ENCODE assay signal across 8 mouse cellular contexts in the genomic region with DNA sequence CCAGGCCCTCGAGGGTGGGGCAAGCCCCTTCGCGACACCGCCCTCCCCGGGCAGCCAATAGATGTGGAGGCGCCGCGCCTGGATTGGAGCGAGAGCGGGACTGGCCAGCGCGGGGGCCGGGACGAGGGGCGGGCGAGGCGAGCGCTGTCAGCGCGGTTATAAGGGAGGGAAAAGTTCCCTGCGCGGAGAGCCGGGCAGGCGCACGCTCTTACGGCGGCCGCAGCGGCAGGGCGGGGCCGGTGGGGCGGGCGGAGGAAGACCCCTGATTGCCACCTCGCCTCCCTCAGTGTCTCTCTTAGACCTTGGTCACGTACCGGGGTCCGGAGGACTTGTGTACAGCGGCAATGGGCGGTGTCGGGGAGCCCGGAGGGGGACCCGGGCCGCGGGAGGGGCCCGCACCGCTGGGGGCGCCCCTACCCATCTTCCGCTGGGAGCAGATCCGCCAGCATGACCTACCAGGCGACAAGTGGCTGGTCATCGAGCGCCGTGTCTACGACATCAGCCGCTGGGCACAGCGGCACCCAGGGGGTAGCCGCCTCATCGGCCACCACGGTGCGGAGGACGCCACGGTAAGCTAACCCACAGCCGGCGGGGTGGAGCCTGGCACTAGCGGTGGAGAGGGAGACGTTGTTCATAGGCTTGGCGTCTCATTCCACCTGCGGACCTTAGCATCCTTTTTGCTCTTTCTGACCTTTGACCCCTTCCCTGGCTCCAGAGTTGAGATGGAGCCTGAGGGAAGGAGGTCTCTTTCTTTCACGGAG. TPM values are rescaled to one million over a fixed set of nuclear protein-coding genes. Genes with fewer than 3 reads are reported as not detected.
DNase-seq lines count a peak whose midpoint lies in the region; ATAC-seq lines count a peak whose summit lies in the region.

TSS of gene Fads3 (plus strand) at position 182 of the 761 bp plus-strand sequence.

- under 1% methylated on average over 48 of the region's 69 CpGs for WGBS in hindbrain, embryonic 16.5 days

- peak within 1 kb of the TSS; percentile 75 for H3K4me3 ChIP-seq in hindbrain, embryonic 16.5 days (ENCODE audit: low read length)

- H3K9me3 ChIP-seq in hindbrain, embryonic 16.5 days (ENCODE audit: control insufficient read depth, low read length), result no peaks in the 10 kb centered on the region

- H3K27ac ChIP-seq in hindbrain, embryonic 16.5 days (ENCODE audit: low read depth, low read length), result peak within 1 kb of the TSS; percentile 70

- DNase-seq in adrenal gland, adult (ENCODE audit: inconsistent age in 2 of 2, low spot score in 1 of 2), result peak; percentile 88 to 89
- peak; percentile 86 for DNase-seq in embryo, embryonic 10 days (ENCODE audit: low spot score)
- peak; percentile 82 for DNase-seq in gastrocnemius, postnatal 10 days
- peak; percentile 60 to 91 for DNase-seq in left cerebral cortex, postnatal 10 days (ENCODE audit: extremely low spot score in 1 of 2, low spot score in 2 of 2)
- DNase-seq in right cerebral cortex, adult 2 months (ENCODE audit: low spot score in 2 of 2), result peak; percentile 72 to 74
- DNase-seq in urinary bladder, postnatal 25 days (ENCODE audit: low spot score), result peak; percentile 78

- peak; percentile 92 for ATAC-seq in hindbrain, embryonic 16.5 days
- ATAC-seq in megakaryocyte, adult 5-6 weeks (ENCODE audit: poor library complexity, severe bottlenecking), result peak; percentile 51

- intact Hi-C loops in left cerebral cortex, postnatal 10 days (cut with DNase I), result no loop called here

- no peaks in the 10 kb centered on the region for H3K36me3 ChIP-seq in hindbrain, embryonic 16.5 days (ENCODE audit: control insufficient read depth, insufficient read depth, low read length)

- peaks cover 12% of the 10 kb centered on the region for H3K4me1 ChIP-seq in hindbrain, embryonic 16.5 days (ENCODE audit: control insufficient read depth, insufficient read depth, low read depth, low read length)

- 0 out of 2 replicates have a peak, but pooled peaks cover 2% of the 10 kb centered on the region for H3K27me3 ChIP-seq in hindbrain, embryonic 16.5 days (replicated peaks; ENCODE audit: control insufficient read depth, insufficient read depth, low read length)

- peak within 1 kb of the TSS; percentile 89 for H3K9ac ChIP-seq in hindbrain, embryonic 16.5 days (ENCODE audit: low read depth, low read length)

- peak within 1 kb of the TSS; percentile 90 for H3K4me2 ChIP-seq in hindbrain, embryonic 16.5 days (ENCODE audit: low read length)

RNA-seq across cellular contexts. Expression of gene Fads3, which starts in this region (rescaled TPM):
- 1 to 10 TPM; 8.7 to 9.1 TPM for total RNA-seq in gastrocnemius, postnatal 10 days (2021)
- polyA plus RNA-seq in hindbrain, embryonic 16.5 days (2015; fragmentation: Nextera tagmentation; extraction: Ambion mirVana), result 39.7 and 42.1 TPM in 2 replicates
- total RNA-seq in left cerebral cortex, postnatal 10 days (2021), result 10 to 100 TPM; 49.0 to 49.5 TPM
- total RNA-seq in megakaryocyte, adult 5-6 weeks (2015), result 0.76 and 0.91 TPM in 2 replicates
- 1.8 and 1.9 TPM in 2 replicates for total RNA-seq in megakaryocyte, adult 5-6 weeks (2017)

Comparison
In these comparisons a context has a peak if more than half of its experiments do, and no peak if none do; other contexts are left out.
1. Peak in every context shown above with its lines: DNase-seq, ATAC-seq, H3K4me3 ChIP-seq and H3K27ac ChIP-seq.
2. RNA of gene Fads3 (total RNA-seq): 49.0 to 49.5 TPM in left cerebral cortex, postnatal 10 days; 8.7 to 9.1 TPM in gastrocnemius, postnatal 10 days and 0.76 to 1.9 TPM in megakaryocyte, adult 5-6 weeks; every median in the first group is over 4 times any median in the second.